Mouse (Mus musculus) kidney, postnatal 10 days (tissue): ENCODE measurements around the gene Tagap1.
A peak's percentile ranks its signal among the peaks of the same experiment; 100 is the strongest.
"Not testable (repeated sequence)": the region's sequence is repeated elsewhere in the genome, so short reads cannot be mapped to it uniquely, and the experiment has no call there.

Source experiments
- DNase-seq: peaks from one replicate; pipeline ENCODE4 v3.0.0; 2021; ENCODE audit warnings: mixed read lengths

Gene Tagap1

GRCm38 (mm10) chr17:6960776-6961175, at the start of gene Tagap1:
Gene Tagap1 (minus strand): TSS chr17:6961156.
- DNase-seq: peak; percentile 53

- not testable (repeated sequence) for DNase-seq
Observed at GRCm38 (mm10) chr17:7009901-7010300, 48.9 kb upstream of the Tagap1 start.

- DNase-seq: not testable (repeated sequence)
Observed at GRCm38 (mm10) chr17:7009440-7009839, 48.5 kb upstream of the Tagap1 start.

- not testable (repeated sequence) for DNase-seq
Observed at GRCm38 (mm10) chr17:7008885-7009284, 47.9 kb upstream of the Tagap1 start.

- DNase-seq: not testable (repeated sequence)
Observed at GRCm38 (mm10) chr17:7005646-7006045, 44.7 kb upstream of the Tagap1 start.

- not testable (repeated sequence) for DNase-seq
Observed at GRCm38 (mm10) chr17:7003392-7003791, 42.4 kb upstream of the Tagap1 start.

GRCm38 (mm10) chr17:7001790-7002585, 41.0 kb upstream of the Tagap1 start:
- DNase-seq: not testable (repeated sequence)

- not testable (repeated sequence) for DNase-seq
Observed at GRCm38 (mm10) chr17:6997778-6998490, 37.0 kb upstream of the Tagap1 start.

- DNase-seq: not testable (repeated sequence)
Observed at GRCm38 (mm10) chr17:6996826-6997225, 35.9 kb upstream of the Tagap1 start.

GRCm38 (mm10) chr17:6995504-6995903, 34.5 kb upstream of the Tagap1 start:
- DNase-seq: not testable (repeated sequence)

GRCm38 (mm10) chr17:6986118-6986517, 25.2 kb upstream of the Tagap1 start:
- not testable (repeated sequence) for DNase-seq

GRCm38 (mm10) chr17:6980144-6980543, 19.2 kb upstream of the Tagap1 start:
- not testable (repeated sequence) for DNase-seq

GRCm38 (mm10) chr17:6979380-6979779, 18.4 kb upstream of the Tagap1 start:
- peak; percentile 19 for DNase-seq

GRCm38 (mm10) chr17:6978287-6979248, 17.6 kb upstream of the Tagap1 start, which contains the start of gene Gm49721:
Gene Gm49721 (plus strand): TSS chr17:6978904.
- DNase-seq: peak; percentile 82

GRCm38 (mm10) chr17:6974985-6975384, 14.0 kb upstream of the Tagap1 start:
- DNase-seq: not testable (repeated sequence)

GRCm38 (mm10) chr17:6972836-6973396, 12.0 kb upstream of the Tagap1 start:
- not testable (repeated sequence) for DNase-seq

GRCm38 (mm10) chr17:6971238-6971637, 10.3 kb upstream of the Tagap1 start:
- not testable (repeated sequence) for DNase-seq

- DNase-seq: not testable (repeated sequence)
Observed at GRCm38 (mm10) chr17:6970334-6970733, 9.4 kb upstream of the Tagap1 start, which contains the start of gene Rnaset2b. Gene Rnaset2b (plus strand): TSS chr17:6970634.

GRCm38 (mm10) chr17:6967673-6968072, 6.7 kb upstream of the Tagap1 start:
- DNase-seq: not testable (repeated sequence)

- DNase-seq: peak; percentile 53
Observed at GRCm38 (mm10) chr17:6965364-6965763, 4.4 kb upstream of the Tagap1 start.

- DNase-seq: peak; percentile 54
Observed at GRCm38 (mm10) chr17:6962936-6963335, 2.0 kb upstream of the Tagap1 start.

- DNase-seq: not testable (repeated sequence)
Observed at GRCm38 (mm10) chr17:6962339-6962738, 1.4 kb upstream of the Tagap1 start.
